Mouse (Mus musculus): ENCODE measurements at regions not wholly inside any gene's neighbourhood (a gene's known extent, or its start where the extent isn't known, plus 50 kb on each side); places are given as distances from the start of the nearest gene placed in this dataset.

GRCm38 (mm10) chr5:77610496-77610895 is 202.7 kb upstream of the Igfbp7 start:
- no peak for DNase-seq (ENCODE audit: low spot score in 2 of 2)

- no peak for DNase-seq (ENCODE audit: low spot score in 2 of 2)
These were observed 186.9 kb upstream of the Igfbp7 start for GRCm38 (mm10) chr5:77594719-77595118.

DNA sequence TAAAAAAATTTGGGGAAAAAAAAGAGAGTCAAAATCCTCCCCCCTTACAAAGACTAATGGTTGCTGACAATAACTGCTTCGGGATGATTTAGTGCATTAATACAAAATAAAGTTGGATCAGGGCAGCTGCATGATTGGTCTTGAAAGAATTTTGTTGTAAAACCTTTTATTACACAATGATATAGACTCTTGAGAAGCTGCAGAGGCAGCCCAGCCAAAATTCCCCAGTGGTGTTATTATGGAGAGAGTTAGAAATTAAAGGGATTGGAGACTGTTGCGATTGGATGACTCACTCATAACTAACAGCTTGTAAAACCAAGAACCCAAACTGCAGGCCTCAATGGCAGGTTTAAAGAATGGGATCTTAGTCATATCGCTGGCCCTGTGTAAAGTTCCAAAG is 181.4 kb upstream of the Igfbp7 start:
- no peak for DNase-seq (ENCODE audit: low spot score in 2 of 2)

DNA sequence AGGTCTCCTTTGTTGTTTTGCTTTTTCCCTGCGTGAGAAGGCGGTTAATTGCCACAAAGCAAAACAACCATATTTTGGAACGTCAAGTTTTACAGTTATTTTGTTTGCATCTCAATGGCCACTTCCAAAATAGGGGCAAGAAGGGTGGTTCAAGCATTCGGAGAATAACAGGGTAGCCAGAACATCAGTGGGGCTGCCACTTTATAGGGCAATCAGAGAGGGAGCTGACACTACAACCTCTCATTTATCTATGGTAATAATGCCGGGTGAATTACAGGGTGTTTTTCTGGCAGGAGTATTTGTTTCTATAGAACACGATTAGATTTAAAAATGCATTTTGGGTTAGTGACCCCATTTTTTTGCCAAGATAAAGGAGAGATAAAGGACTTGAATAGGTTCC is 173.9 kb upstream of the Igfbp7 start:
- no peak for DNase-seq (ENCODE audit: low spot score in 2 of 2)

DNA sequence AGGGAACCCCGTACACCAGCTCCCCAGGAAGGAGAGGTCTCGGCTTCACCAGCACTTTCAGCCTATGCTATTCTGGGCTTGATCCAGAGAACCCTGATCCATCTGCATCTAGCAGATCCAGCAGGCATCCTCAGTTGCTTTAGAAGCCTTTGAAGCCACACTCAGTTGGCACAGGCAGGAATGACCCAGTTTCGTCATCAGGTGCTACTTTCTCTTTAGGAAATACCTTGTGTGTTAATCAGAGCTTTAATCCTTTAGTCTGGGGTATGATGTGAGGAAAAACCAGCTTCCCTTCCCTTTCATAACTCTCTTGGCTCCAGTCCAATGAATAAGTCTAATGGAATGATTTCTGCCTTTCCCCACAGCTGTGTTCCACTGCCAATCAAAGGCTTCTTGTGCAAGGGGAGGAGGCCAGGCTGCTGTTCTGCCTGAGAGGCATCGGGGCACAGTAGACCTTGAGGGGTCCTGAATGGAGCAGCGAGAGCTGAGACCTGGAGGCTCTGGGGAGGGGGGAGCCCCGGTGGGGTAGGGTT is 173.3 kb upstream of the Igfbp7 start:
- no peak for DNase-seq (ENCODE audit: low spot score in 2 of 2)

DNA sequence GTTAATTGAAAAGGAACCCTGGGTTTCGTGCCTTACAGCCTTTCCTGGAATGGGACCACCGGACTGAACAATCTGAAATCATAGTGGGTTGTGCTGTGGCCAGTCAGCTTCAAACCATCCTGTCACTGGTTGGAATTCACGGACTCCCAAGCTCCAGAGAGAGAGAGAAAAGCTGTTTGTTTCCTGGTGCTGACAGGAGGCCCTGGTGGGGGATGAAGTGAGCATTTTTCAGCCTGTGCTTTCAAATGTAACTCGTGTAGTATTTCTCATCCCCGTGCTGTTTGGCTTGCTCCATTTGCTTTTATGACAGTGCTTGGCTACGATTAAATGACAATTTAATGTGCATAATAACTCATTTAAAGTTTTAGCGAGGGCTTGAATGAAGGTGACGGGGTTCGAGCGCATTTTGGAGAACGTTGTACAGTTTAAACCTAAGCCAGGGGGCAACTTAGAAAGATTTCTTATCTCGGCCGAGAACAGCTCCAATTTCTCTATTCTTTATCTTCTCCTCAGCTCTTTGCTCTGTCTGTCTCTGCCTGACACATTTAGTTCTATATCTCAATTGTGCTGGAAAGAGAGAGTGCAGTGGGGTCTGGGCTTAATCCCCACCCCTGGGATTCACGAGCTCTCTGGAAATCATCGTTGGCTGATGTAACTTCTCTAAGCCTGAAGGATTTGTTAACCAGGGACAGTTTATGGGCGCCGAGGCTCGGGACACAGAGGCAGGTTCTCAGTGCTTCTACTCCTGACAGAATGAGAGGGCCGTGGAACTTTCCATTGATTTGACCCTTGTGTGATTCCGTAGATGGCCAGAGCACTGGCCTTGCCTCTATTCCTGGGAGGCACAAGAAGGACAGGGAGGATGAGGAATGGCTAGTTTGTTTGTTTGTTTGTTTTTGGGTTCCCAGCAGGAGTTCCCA is 172.2 kb upstream of the Igfbp7 start:
- no peak for DNase-seq (ENCODE audit: low spot score in 2 of 2)

- no peak for DNase-seq (ENCODE audit: low spot score in 2 of 2)
These were observed 169.0 kb upstream of the Igfbp7 start for GRCm38 (mm10) chr5:77576881-77577280.

DNA sequence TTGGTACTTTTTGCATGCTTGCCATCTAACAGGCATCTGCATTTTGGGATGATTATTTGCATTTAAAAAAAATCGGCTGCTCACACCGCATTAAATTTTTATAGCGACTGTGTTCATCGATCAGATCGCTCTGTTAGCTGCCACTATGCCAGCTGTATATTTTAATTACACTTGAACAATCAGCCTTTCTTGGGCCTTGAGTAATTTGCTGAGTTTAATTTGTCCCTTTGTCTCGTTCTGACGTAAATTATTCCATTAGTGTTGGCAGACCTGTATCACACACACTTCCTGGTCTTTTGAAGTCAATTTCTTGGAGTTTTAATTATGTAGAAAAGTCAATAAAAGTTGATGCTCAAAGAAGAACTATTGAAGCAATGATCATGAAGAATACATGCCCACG is 167.9 kb upstream of the Igfbp7 start:
- no peak for DNase-seq (ENCODE audit: low spot score in 2 of 2)

DNA sequence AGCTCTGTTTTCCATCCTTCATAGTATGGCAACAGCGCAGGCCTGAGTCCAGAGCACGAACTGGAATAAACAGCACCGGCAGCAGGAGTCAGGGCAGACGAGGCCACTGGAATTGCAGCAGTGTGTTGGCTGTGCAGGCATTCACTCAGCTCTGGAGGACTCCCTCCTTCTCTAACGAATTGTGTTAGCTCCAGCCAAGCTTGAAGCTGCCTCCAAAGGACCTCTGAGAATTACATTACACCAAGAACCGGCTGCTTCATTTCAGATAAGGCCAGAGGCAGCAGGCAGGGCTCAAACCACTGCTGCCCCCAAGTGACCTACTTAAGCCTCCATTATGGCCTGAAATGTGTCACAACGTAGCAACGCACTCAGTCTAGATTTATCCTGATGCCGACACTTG is 162.5 kb upstream of the Igfbp7 start:
- DNase-seq (ENCODE audit: low spot score in 2 of 2), result no peak

- no peak for DNase-seq (ENCODE audit: low spot score in 2 of 2)
These were observed 160.3 kb upstream of the Igfbp7 start for GRCm38 (mm10) chr5:77568121-77568520.

- no peak for DNase-seq (ENCODE audit: low spot score in 2 of 2)
These were observed 144.7 kb upstream of the Igfbp7 start for GRCm38 (mm10) chr5:77552580-77552979.

DNA sequence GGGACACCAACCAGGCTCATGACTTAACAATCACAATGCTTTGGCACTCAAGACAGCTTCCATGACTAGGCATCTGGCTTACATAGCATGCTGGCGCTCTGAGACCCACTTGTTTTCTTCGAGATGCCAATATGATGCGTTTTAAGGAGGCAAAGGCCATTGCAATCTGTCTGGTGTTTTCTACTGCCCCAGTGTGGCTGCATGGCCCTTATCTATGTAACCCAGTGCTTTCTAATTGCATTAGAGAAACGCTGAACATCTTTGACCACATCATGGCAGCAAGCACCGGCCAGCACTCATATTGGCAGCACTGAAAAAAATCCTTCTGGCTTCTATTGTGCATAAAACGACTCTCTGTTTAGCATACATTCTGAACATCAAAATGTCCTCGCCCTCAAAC is 144.2 kb upstream of the Igfbp7 start:
- no peak for DNase-seq (ENCODE audit: low spot score in 2 of 2)

DNA sequence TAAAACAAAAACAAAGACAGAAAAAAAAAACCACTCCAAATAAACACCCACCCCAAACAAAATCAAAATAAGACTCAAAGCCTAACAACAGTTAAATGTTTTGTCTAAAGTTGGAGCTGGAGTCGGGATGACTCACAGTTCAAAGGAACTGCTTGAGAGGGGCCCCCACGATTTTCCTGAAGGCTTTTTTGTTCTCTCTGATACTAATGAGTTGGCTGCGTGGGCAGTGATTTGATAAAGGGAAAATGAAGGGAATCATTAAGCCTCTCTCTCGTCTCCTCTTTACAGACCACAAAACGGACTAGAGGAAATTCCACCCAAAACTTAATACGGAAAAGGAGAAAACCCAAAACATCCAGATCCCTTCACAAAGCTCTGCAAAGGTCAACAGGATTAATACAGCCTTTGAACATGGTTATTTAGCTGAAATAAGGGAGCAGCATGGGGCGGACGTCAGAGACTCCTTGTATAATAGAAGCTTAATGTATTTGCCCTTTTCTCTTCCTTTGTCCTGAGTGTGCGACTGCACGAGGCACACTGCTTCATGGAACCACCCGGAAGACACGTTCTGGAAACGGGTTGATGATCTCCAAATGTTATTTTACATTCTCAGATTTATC is 138.3 kb upstream of the Igfbp7 start:
- no peak for DNase-seq (ENCODE audit: low spot score in 2 of 2)

- DNase-seq (ENCODE audit: low spot score in 2 of 2), result no peak
These were observed 124.6 kb upstream of the Igfbp7 start for GRCm38 (mm10) chr5:77532261-77533015.

DNA sequence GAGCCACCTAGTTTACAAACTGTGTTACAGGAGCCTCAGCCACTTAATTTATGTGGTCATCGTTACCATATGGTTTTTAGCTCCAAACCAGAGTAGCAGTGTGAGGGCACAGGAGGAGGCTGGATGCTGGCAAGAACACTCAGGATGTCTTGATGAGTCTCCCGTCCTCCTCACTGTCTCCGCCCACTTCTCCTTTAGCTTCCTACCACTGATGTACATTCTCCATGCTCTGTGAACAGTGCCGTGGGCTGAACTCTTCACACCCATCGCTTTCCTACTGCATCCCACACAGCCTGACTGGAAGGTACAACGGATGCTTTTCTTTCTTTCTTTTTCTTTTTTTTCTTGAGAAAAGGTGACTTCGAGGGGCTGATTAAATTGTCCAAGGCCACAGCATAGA is 122.5 kb upstream of the Igfbp7 start:
- no peak for DNase-seq (ENCODE audit: low spot score in 2 of 2)

DNA sequence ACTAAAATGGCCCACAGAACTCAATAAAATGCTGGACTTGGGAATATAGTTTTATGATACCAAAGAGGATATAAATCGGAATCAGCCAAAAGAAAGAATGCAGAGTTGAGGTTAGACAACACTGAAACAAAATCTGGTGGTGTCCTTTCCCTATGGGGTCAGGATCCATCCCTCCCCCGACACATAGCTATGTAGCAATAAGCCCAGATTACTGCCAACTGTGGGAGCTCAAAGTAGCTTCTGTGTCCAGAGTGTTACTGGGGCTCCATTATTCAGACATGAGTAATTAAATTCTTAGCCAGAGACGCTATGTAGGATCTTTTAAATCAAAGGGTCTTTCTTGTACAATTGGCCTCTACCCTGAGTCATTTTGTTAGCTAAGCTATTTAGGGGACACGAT is 109.4 kb upstream of the Igfbp7 start:
- DNase-seq (ENCODE audit: low spot score in 2 of 2), result no peak

GRCm38 (mm10) chr5:77515448-77515847 is 107.6 kb upstream of the Igfbp7 start:
- no peak for DNase-seq (ENCODE audit: low spot score in 2 of 2)

- DNase-seq (ENCODE audit: low spot score in 2 of 2), result no peak
These were observed 94.8 kb upstream of the Igfbp7 start for GRCm38 (mm10) chr5:77502684-77503083.

- DNase-seq (ENCODE audit: low spot score in 2 of 2), result no peak
These were observed 92.2 kb upstream of the Igfbp7 start for GRCm38 (mm10) chr5:77499949-77500460.

DNA sequence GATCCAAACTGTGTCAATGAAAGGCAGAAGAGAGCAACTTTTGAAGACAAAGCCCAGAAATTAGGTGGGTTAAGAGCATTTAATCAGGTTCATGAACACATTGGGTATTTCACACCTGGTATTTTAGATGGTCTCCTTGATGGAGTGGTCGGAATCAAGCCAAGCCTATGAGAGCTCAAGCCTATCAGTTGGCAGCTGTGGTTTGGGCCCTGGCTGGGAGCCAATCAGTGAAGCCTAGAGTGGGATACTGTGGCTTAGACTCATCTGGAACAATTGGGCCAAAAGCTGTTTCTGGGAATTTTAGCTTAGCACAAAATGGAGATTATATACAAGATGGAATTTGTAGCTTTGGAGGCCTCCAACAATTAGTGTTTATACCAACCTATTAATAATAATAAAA is 86.8 kb upstream of the Igfbp7 start:
- DNase-seq (ENCODE audit: low spot score in 2 of 2), result no peak

DNA sequence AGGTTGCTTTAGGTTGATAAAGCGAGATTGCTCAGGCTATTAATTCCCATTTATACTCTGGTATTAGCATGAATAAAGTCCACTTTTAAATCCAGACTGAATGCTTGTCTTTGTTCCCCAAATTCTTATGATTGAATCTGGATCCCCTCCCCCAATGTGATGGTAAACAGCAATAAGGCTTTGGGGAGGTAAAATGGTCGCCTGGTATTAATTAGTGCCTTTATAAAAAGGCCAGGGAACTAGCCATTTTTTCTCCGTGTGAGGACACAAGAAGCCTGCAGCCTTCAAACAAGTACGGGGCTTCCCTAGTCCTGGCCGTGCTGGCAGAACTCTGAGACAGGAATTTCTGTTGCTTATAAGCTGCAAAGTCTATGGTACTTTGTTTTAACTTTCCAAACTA is 81.1 kb upstream of the Igfbp7 start:
- no peak for DNase-seq (ENCODE audit: low spot score in 2 of 2)

Data from spleen, postnatal 4 days (tissue).